Mouse (Mus musculus) olfactory bulb, adult 2 months (tissue): ENCODE measurements around the gene Ptch2. TPM values are rescaled to one million over a fixed set of nuclear protein-coding genes. Genes with fewer than 3 reads are reported as not detected.
A peak's percentile ranks its signal among the peaks of the same experiment; 100 is the strongest.

Experiments
- H3K27ac ChIP-seq: fragments of 200-500 bp; 2 replicates; pipeline ENCODE4 v1.5.1; 2012; ENCODE audit warnings: low read depth, low read length; ENCODE audit not compliant: insufficient read depth
- H3K4me1 ChIP-seq: fragments of 200-500 bp; 2 replicates; pipeline ENCODE4 v1.6.1; 2012; ENCODE audit warnings: low read length; ENCODE audit not compliant: control insufficient read depth, insufficient read depth
- H3K4me3 ChIP-seq: fragments of 200-500 bp; 2 replicates; pipeline ENCODE4 v1.5.1; 2012; ENCODE audit warnings: mild to moderate bottlenecking, low read depth, low read length, moderate library complexity; ENCODE audit not compliant: insufficient read depth
- CTCF ChIP-seq: fragments of 200-500 bp; IDR thresholded peaks from 2 replicates; pipeline ENCODE4 v1.5.1; 2012; ENCODE audit warnings: low read depth, mild to moderate bottlenecking, low read length, moderate library complexity; ENCODE audit not compliant: insufficient read depth
- POLR2A ChIP-seq: fragments of 200-500 bp; IDR thresholded peaks from 2 replicates; pipeline ENCODE4 v1.6.1; 2012; ENCODE audit warnings: mild to moderate bottlenecking, low read depth, low read length, moderate library complexity; ENCODE audit not compliant: insufficient read depth
- WGBS: fragments of 180-500 bp; shearing (Covaris S2); methylation state at CpG from one replicate; pipeline ENCODE4 v1.1.7; 2018; 5-methylcytosine and 5-hydroxymethylcytosine counted together
- polyA plus RNA-seq: library from polyadenylated mRNA; stranded (reverse); fragments of >200 nt; gene quantifications from 2 replicates; pipeline ENCODE4 v1.2.4, GENCODE M21; 2012; ENCODE audit warnings: low replicate concordance; ENCODE audit not compliant: missing spikeins, insufficient read depth, insufficient read length

The Ptch2 gene
- polyA plus RNA-seq, 1 experiment, result not detected

- no peaks in the 10 kb centered on the region for H3K4me1 ChIP-seq
- WGBS, result 92% methylated on average over 7 of the region's 7 CpGs
- TF ChIP-seq CTCF, result no peak
- no peak for TF ChIP-seq POLR2A
- H3K27ac ChIP-seq, result no peak overlapping the region
- H3K4me3 ChIP-seq, result no peak overlapping the region
These were observed 27.8 kb upstream of the Ptch2 start for GRCm38 (mm10) chr4:117068035-117068434.

- 85% methylated on average over 1 of the region's 1 CpGs for WGBS
These were observed 26.2 kb upstream of the Ptch2 start for GRCm38 (mm10) chr4:117069647-117070046.

GRCm38 (mm10) chr4:117070624-117071023, 25.3 kb upstream of the Ptch2 start:
- H3K27ac ChIP-seq, result no peak overlapping the region
- no peak for TF ChIP-seq POLR2A
- no peak for TF ChIP-seq CTCF
- H3K4me1 ChIP-seq, result no peaks in the 10 kb centered on the region
- H3K4me3 ChIP-seq, result no peak overlapping the region
- WGBS, result 91% methylated on average over 4 of the region's 4 CpGs

More at GRCm38 (mm10) chr4:117069647-117070046, 26.2 kb upstream of the Ptch2 start:
- Histone ChIP-seq H3K4me3 (no peak overlapping the region), H3K4me1 (no peaks in the 10 kb centered on the region), H3K27ac (no peak overlapping the region)
- no peak for TF ChIP-seq POLR2A

GRCm38 (mm10) chr4:117071183-117071582, 24.7 kb upstream of the Ptch2 start:
- TF ChIP-seq CTCF (no peak), POLR2A (no peak)
- Histone ChIP-seq H3K27ac (no peak overlapping the region), H3K4me3 (no peak overlapping the region), H3K4me1 (no peaks in the 10 kb centered on the region)
- 96% methylated on average over 5 of the region's 5 CpGs for WGBS

GRCm38 (mm10) chr4:117087948-117088640, 7.8 kb upstream of the Ptch2 start:
- H3K27ac ChIP-seq, result no peak overlapping the region
- 83% methylated on average over 7 of the region's 7 CpGs for WGBS
- no peaks in the 10 kb centered on the region for H3K4me1 ChIP-seq
- TF ChIP-seq POLR2A (no peak), CTCF (no peak)
- H3K4me3 ChIP-seq, result no peak overlapping the region

GRCm38 (mm10) chr4:117090586-117090985, 5.3 kb upstream of the Ptch2 start:
- no peak for TF ChIP-seq POLR2A
- no peak for TF ChIP-seq CTCF
- peaks cover 2% of the 10 kb centered on the region for H3K4me1 ChIP-seq
- H3K4me3 ChIP-seq, result no peak overlapping the region
- no peak overlapping the region for H3K27ac ChIP-seq
- WGBS, result 88% methylated on average over 7 of the region's 7 CpGs

- no peak for TF ChIP-seq CTCF
- Histone ChIP-seq H3K27ac (no peak overlapping the region), H3K4me3 (no peak overlapping the region), H3K4me1 (peaks cover 19% of the 10 kb centered on the region)
- 77% methylated on average over 3 of the region's 3 CpGs for WGBS
These were observed 1.1 kb upstream of the Ptch2 start for GRCm38 (mm10) chr4:117094626-117095361.

GRCm38 (mm10) chr4:117096666-117097065, 791 bp downstream of the Ptch2 start:
- no peak overlapping the region for H3K27ac ChIP-seq
- 19% methylated on average over 5 of the region's 5 CpGs for WGBS
- H3K4me1 ChIP-seq, result peaks cover 19% of the 10 kb centered on the region
- TF ChIP-seq POLR2A, result no peak
- no peak for TF ChIP-seq CTCF
- peak overlapping the region; percentile 28 for H3K4me3 ChIP-seq

- WGBS, result 60% methylated on average over 8 of the region's 8 CpGs
- Histone ChIP-seq H3K4me1 (peaks cover 19% of the 10 kb centered on the region), H3K27ac (no peak overlapping the region), H3K4me3 (no peak overlapping the region)
- TF ChIP-seq CTCF (no peak), POLR2A (no peak)
These were observed 2.3 kb downstream of the Ptch2 start for GRCm38 (mm10) chr4:117097969-117098763.
